Mouse (Mus musculus) megakaryocyte, embryonic 14.5 days (primary cell): ENCODE results near the gene Sod2.

ENCODE experiments used
- FLI1 ChIP-seq: IDR thresholded peaks from 2 replicates; pipeline ENCODE4 v1.6.1; 2012; ENCODE audit warnings: low read length, inconsistent platforms, mixed read lengths
- GATA1 ChIP-seq: IDR thresholded peaks from 3 replicates; pipeline ENCODE4 v1.6.1; 2012; ENCODE audit warnings: mixed read lengths, low read length, inconsistent platforms, borderline replicate concordance

GRCm38 (mm10) chr17:12999069-12999468 is 7.6 kb upstream of the Sod2 start:
- TF ChIP-seq FLI1 (no peak), GATA1 (no peak)
